Mouse (Mus musculus) embryonic fibroblast, embryonic 13.5 days (primary cell): Measurements from ENCODE around the gene Fat1. TPM values are rescaled to one million over a fixed set of nuclear protein-coding genes. Genes with fewer than 3 reads are reported as not detected.
A peak's percentile ranks its signal among the peaks of the same experiment; 100 is the strongest.

Experiments used
- H3K27ac ChIP-seq: 2 replicates; pipeline ENCODE4 v1.5.1; 2012; ENCODE audit warnings: low read length, control low read depth, inconsistent platforms; ENCODE audit not compliant: insufficient read depth
- H3K4me1 ChIP-seq: 2 replicates; pipeline ENCODE4 v1.6.1; 2011; ENCODE audit warnings: low read length; ENCODE audit not compliant: control insufficient read depth, insufficient read depth
- H3K4me3 ChIP-seq: 2 replicates; pipeline ENCODE4 v1.5.1; 2011; ENCODE audit warnings: mild to moderate bottlenecking, control low read depth, low read length; ENCODE audit not compliant: insufficient read depth
- CTCF ChIP-seq: IDR thresholded peaks from 2 replicates; pipeline ENCODE4 v1.5.1; 2011; ENCODE audit warnings: mild to moderate bottlenecking, control low read depth, low read length, moderate library complexity, borderline replicate concordance; ENCODE audit not compliant: insufficient read depth
- POLR2A ChIP-seq: IDR thresholded peaks from 2 replicates; pipeline ENCODE4 v1.6.1; 2011; ENCODE audit warnings: low read depth, mild to moderate bottlenecking, control low read depth, low read length, moderate library complexity
- polyA plus RNA-seq: library from polyadenylated mRNA; stranded (reverse); fragments of >200 nt; gene quantifications from 2 replicates; pipeline ENCODE4 v1.2.4, GENCODE M21; 2011; ENCODE audit warnings: low read depth; ENCODE audit not compliant: missing spikeins, insufficient read length

The Fat1 gene
- polyA plus RNA-seq, 1 experiment = 245 TPM

GRCm38 (mm10) chr8:44998681-44999277, 63.5 kb downstream of the Fat1 start:
- peak overlapping the region; percentile 3; the same call in 1 of the 2 replicates for H3K27ac ChIP-seq
- peaks cover 27% of the 10 kb centered on the region for H3K4me1 ChIP-seq

GRCm38 (mm10) chr8:45001577-45002197, 66.4 kb downstream of the Fat1 start:
- TF ChIP-seq CTCF (no peak), POLR2A (no peak)
- Histone ChIP-seq H3K4me1 (peaks cover 15% of the 10 kb centered on the region), H3K4me3 (no peak overlapping the region), H3K27ac (peak overlapping the region; percentile 49)

More at GRCm38 (mm10) chr8:44998681-44999277, 63.5 kb downstream of the Fat1 start:
- TF ChIP-seq CTCF (0 out of 2 replicates have a peak, but pooled peaks have one; percentile 3), POLR2A (no peak)
- H3K4me3 ChIP-seq = no peak overlapping the region

GRCm38 (mm10) chr8:45002686-45003085, 67.4 kb downstream of the Fat1 start:
- Histone ChIP-seq H3K27ac (peak overlapping the region; percentile 49), H3K4me1 (peaks cover 14% of the 10 kb centered on the region), H3K4me3 (no peak overlapping the region)
- TF ChIP-seq CTCF (no peak), POLR2A (no peak)

- TF ChIP-seq CTCF = no peak
- TF ChIP-seq POLR2A = no peak
- Histone ChIP-seq H3K4me1 (peaks cover 8% of the 10 kb centered on the region), H3K27ac (no peak overlapping the region), H3K4me3 (no peak overlapping the region)
These were observed 68.8 kb downstream of the Fat1 start for GRCm38 (mm10) chr8:45004021-45004420.

GRCm38 (mm10) chr8:45010685-45011084, 75.4 kb downstream of the Fat1 start:
- Histone ChIP-seq H3K27ac (no peak overlapping the region), H3K4me1 (no peaks in the 10 kb centered on the region), H3K4me3 (no peak overlapping the region)
- TF ChIP-seq POLR2A (no peak), CTCF (peak; percentile 43; the same call in 1 of the 2 replicates)

- Histone ChIP-seq H3K4me3 (no peak overlapping the region), H3K27ac (no peak overlapping the region), H3K4me1 (no peaks in the 10 kb centered on the region)
- TF ChIP-seq CTCF (no peak), POLR2A (no peak)
These were observed 76.5 kb downstream of the Fat1 start for GRCm38 (mm10) chr8:45011774-45012173.

GRCm38 (mm10) chr8:45013852-45014251, 78.6 kb downstream of the Fat1 start:
- no peak overlapping the region for H3K27ac ChIP-seq
- peaks cover 8% of the 10 kb centered on the region for H3K4me1 ChIP-seq
- no peak overlapping the region for H3K4me3 ChIP-seq
- TF ChIP-seq POLR2A = no peak
- TF ChIP-seq CTCF = no peak

- TF ChIP-seq CTCF (no peak), POLR2A (no peak)
- Histone ChIP-seq H3K4me3 (no peak overlapping the region), H3K4me1 (peaks cover 8% of the 10 kb centered on the region), H3K27ac (no peak overlapping the region)
These were observed 79.3 kb downstream of the Fat1 start for GRCm38 (mm10) chr8:45014498-45015067.

- no peak overlapping the region for H3K4me3 ChIP-seq
- no peak overlapping the region for H3K27ac ChIP-seq
- TF ChIP-seq POLR2A (no peak), CTCF (no peak)
- H3K4me1 ChIP-seq = peaks cover 8% of the 10 kb centered on the region
These were observed 80.6 kb downstream of the Fat1 start for GRCm38 (mm10) chr8:45015876-45016275.

- no peak for TF ChIP-seq POLR2A
- TF ChIP-seq CTCF = no peak
- Histone ChIP-seq H3K4me3 (no peak overlapping the region), H3K4me1 (peaks cover 8% of the 10 kb centered on the region), H3K27ac (peak overlapping the region; percentile 97)
These were observed 84.0 kb downstream of the Fat1 start for GRCm38 (mm10) chr8:45019241-45019640.

GRCm38 (mm10) chr8:45021171-45021570, 85.9 kb downstream of the Fat1 start:
- TF ChIP-seq CTCF (no peak), POLR2A (no peak)
- Histone ChIP-seq H3K4me1 (peaks cover 8% of the 10 kb centered on the region), H3K27ac (0 out of 2 replicates have a peak overlapping the region, but pooled peaks have one; percentile 82), H3K4me3 (no peak overlapping the region)
